Mouse (Mus musculus) CD8-positive naive resting alpha-beta T cell, adult 2 months (primary cell): Measurements from ENCODE around the gene Mmd2.

ENCODE experiments used
- DNase-seq, 2 experiments: peaks; one replicate each; pipeline ENCODE4 v3.0.0; 2022; ENCODE audit warnings: low read depth in 2 of 2, low spot score in 2 of 2

Gene Mmd2

GRCm38 (mm10) chr5:142547066-142547465 lies 61.5 kb downstream of the Mmd2 start:
- DNase-seq: no peak

GRCm38 (mm10) chr5:142546344-142546743 lies 62.3 kb downstream of the Mmd2 start:
- no peak for DNase-seq

GRCm38 (mm10) chr5:142545014-142545795 lies 63.4 kb downstream of the Mmd2 start:
- DNase-seq: no peak

- DNase-seq: no peak
Observed at GRCm38 (mm10) chr5:142537286-142537685, 71.3 kb downstream of the Mmd2 start.

- no peak for DNase-seq
Observed at GRCm38 (mm10) chr5:142535388-142535787, 73.2 kb downstream of the Mmd2 start.

- no peak for DNase-seq
Observed at GRCm38 (mm10) chr5:142529915-142530314, 78.7 kb downstream of the Mmd2 start, which contains the start of gene Papolb. Gene Papolb (minus strand): TSS chr5:142530076.

- no peak for DNase-seq
Observed at GRCm38 (mm10) chr5:142524711-142525464, 83.7 kb downstream of the Mmd2 start.

- DNase-seq: no peak
Observed at GRCm38 (mm10) chr5:142521195-142521866, 87.3 kb downstream of the Mmd2 start.

- DNase-seq: no peak
Observed at GRCm38 (mm10) chr5:142520360-142520759, 88.2 kb downstream of the Mmd2 start.

- DNase-seq: no peak
Observed at GRCm38 (mm10) chr5:142518973-142519372, 89.6 kb downstream of the Mmd2 start.
